Mouse (Mus musculus): Measurements from ENCODE around the gene Cmip. TPM values are rescaled to one million over a fixed set of nuclear protein-coding genes. Genes with fewer than 3 reads are reported as not detected.

The Cmip gene
- polyA plus RNA-seq, 1 experiment from 2014 or later = 112 TPM

DNA sequence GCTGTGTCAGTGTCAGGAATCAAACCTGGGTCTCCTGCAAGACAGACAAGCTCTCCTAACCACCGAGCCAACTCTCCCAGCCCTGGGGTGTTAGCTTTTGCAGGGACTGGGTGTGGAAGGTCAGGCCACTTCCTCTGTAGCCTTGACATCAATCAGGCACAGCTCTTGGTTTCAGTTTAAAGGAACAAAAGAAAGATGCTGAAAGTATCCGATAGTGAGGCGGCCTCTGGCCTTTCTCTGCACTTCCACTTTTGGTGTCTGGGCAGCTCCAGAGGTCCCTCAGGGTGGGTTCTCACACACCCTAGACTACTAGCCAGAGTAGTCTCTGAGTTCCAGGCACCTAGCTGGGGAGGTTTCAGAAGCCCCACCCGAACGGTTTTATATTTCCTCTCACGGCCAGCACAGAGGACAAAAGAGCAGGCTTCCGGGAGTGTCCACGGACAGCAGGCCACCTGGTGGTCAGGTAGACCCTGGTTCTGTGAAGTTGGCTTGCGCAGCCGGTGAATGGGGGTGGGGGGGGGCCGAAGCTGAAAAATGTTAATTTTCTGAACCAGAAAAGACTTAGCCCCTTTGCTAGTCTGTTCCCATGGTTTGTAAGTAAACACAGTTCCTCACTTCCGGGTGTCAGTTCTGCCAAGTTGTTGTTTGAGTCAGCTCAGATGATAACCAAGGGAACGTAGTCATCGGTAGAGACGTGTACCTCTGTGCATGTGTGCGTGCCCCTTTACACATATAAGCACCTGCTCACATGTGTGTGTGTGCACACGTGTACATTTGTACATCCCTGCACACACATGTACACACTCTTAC lies 25.5 kb downstream of the Cmip start:
- Histone ChIP-seq H3K27me3 (replicated peaks) (no peaks in the 10 kb centered on the region), H3K4me2 (replicated peaks) (no peak overlapping the region), H3K9ac (no peak overlapping the region), H3K27ac (no peak overlapping the region), H3K4me3 (no peak overlapping the region), H3K36me3 (peaks cover 13% of the 10 kb centered on the region), H3K4me1 (peaks cover 59% of the 10 kb centered on the region), H3K9me3 (no peaks in the 10 kb centered on the region)
- no peak for ATAC-seq (ENCODE audit: low FRiP score, low read depth)
- 64% methylated on average over 17 of the region's 17 CpGs for WGBS

DNA sequence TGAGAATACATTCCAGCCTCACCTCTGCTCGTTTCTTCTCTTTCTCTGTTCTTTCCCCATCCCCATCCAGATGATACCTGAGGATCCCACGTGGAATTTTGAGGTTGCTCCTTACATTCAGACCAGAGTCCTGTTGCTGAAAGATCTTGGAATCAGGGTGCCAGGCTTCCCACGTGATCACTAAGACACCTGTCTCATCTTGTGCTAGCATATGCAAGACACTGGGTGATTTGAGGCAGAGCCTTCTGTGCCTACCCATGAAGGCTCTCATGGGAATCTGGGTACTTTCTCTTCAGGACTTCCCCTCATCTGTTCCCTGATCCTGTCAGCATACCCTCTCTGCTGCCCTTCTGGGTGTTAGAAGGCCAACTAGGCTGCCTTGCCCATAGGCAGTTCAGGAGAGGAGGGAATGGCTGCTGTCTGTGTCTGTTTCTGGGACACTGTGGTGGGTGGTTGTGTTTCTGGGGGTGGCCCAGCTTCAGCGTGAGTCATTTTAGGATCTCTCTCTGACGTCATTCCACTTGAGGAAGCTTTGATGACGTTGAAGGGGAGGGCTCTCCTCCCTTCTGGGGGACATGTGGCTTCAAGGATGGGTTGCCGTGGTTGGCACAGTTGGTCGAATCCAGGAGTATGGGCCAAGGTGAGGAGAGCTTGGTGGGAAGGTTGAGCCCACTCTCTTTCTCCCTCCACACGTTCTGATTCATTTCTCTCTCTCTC lies 28.1 kb downstream of the Cmip start:
- Histone ChIP-seq H3K4me1 (peaks cover 45% of the 10 kb centered on the region), H3K27ac (no peak overlapping the region)

GRCm38 (mm10) chr8:117287966-117288365 lies 31.1 kb downstream of the Cmip start:
- Histone ChIP-seq H3K27me3 (replicated peaks) (no peaks in the 10 kb centered on the region), H3K4me2 (replicated peaks) (no peak overlapping the region), H3K4me3 (no peak overlapping the region), H3K27ac (no peak overlapping the region), H3K9ac (no peak overlapping the region), H3K36me3 (peaks cover 13% of the 10 kb centered on the region), H3K4me1 (peaks cover 49% of the 10 kb centered on the region), H3K9me3 (no peaks in the 10 kb centered on the region)
- no peak for ATAC-seq (ENCODE audit: low FRiP score, low read depth)
- 82% methylated on average over 8 of the region's 8 CpGs for WGBS

More for the DNA sequence above, 28.1 kb downstream of the Cmip start:
- H3K27me3 ChIP-seq (replicated peaks) = no peaks in the 10 kb centered on the region
- H3K9me3 ChIP-seq = no peaks in the 10 kb centered on the region
- H3K9ac ChIP-seq = no peak overlapping the region
- no peak overlapping the region for H3K4me3 ChIP-seq
- H3K4me2 ChIP-seq (replicated peaks) = no peak overlapping the region
- 91% methylated on average over 9 of the region's 9 CpGs for WGBS
- ATAC-seq (ENCODE audit: low FRiP score, low read depth) = no peak
- peaks cover 13% of the 10 kb centered on the region for H3K36me3 ChIP-seq

DNA sequence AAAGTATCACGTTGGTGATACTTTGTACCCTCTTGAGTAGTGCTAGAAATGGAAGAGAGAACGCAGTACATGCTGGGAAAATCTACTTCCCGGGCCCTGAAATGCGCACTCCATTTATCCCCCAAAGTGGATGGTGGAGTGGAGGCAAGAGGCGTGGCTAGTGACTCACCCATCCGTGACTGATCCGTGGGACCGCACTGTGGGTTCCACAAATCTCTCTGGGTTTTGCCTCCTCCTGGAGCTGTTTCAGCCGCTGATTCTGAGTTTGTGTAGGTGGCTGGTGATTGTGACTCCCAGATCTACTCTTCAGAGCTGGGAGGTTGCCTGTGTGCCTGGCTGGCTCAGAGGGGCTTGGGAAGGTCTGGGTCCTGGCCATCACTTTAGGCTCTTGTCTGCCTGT lies 32.2 kb downstream of the Cmip start:
- H3K9me3 ChIP-seq = no peaks in the 10 kb centered on the region
- no peak overlapping the region for H3K4me2 ChIP-seq (replicated peaks)
- WGBS = 80% methylated on average over 9 of the region's 9 CpGs
- H3K4me3 ChIP-seq = no peak overlapping the region
- H3K27me3 ChIP-seq (replicated peaks) = no peaks in the 10 kb centered on the region
- peaks cover 13% of the 10 kb centered on the region for H3K36me3 ChIP-seq
- no peak for ATAC-seq (ENCODE audit: low FRiP score, low read depth)
- peaks cover 48% of the 10 kb centered on the region for H3K4me1 ChIP-seq
- no peak overlapping the region for H3K9ac ChIP-seq
- H3K27ac ChIP-seq = no peak overlapping the region

DNA sequence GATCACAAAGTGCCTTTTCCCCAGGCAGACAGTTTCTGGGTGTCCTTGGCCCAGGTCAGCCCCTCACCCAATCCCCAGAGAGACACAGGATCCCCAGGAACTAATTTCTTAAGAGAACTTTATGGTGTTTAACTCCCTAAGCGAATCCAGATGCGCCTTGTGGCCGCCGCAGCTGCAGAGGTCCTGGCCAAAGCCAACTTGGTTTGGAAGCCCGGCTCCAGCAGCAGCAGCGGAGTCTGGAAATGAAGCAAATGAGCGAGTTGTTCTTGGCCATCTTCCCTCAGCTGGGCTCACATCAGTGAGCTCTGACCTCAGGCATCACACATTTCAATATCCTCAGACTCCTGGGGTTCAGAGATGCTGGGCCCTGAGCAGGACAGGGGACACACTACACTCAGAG lies 33.6 kb downstream of the Cmip start:
- no peaks in the 10 kb centered on the region for H3K27me3 ChIP-seq (replicated peaks)
- WGBS = 74% methylated on average over 7 of the region's 7 CpGs
- peaks cover 4% of the 10 kb centered on the region for H3K36me3 ChIP-seq
- H3K27ac ChIP-seq = no peak overlapping the region
- H3K9ac ChIP-seq = no peak overlapping the region
- H3K9me3 ChIP-seq = no peaks in the 10 kb centered on the region
- ATAC-seq (ENCODE audit: low FRiP score, low read depth) = no peak
- peaks cover 56% of the 10 kb centered on the region for H3K4me1 ChIP-seq
- H3K4me3 ChIP-seq = no peak overlapping the region
- H3K4me2 ChIP-seq (replicated peaks) = no peak overlapping the region

- H3K4me1 ChIP-seq = peaks cover 55% of the 10 kb centered on the region
- no peak overlapping the region for H3K27ac ChIP-seq
- peak; percentile 62; the same call in 1 of the 2 replicates for ATAC-seq (ENCODE audit: low FRiP score, low read depth)
Measured at GRCm38 (mm10) chr8:117292262-117292661, 35.4 kb downstream of the Cmip start.

DNA sequence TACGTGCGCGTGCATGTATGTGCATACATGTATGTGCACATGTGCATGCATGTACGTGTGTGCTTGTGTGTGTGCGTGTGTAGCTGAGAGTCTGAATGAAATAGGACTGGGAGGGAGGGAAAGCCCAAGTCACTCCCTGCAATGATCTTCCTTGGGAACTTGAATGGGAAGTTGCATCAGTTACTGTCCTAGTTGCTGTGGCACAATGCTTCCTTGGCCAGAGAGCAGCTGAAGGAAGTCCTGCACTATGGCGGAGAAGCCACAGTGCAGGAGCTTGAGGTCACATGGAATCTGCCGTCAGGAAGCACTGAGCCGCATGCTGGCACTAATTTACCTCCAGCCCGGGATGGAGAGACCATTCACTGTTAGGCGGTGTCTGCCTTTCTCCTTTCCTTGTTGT lies 37.9 kb downstream of the Cmip start:
- 76% methylated on average over 10 of the region's 10 CpGs for WGBS
- peaks cover 70% of the 10 kb centered on the region for H3K4me1 ChIP-seq
- H3K4me2 ChIP-seq (replicated peaks) = no peak overlapping the region
- no peak overlapping the region for H3K9ac ChIP-seq
- no peaks in the 10 kb centered on the region for H3K36me3 ChIP-seq
- no peak for ATAC-seq (ENCODE audit: low FRiP score, low read depth)
- H3K27me3 ChIP-seq (replicated peaks) = no peaks in the 10 kb centered on the region
- H3K4me3 ChIP-seq = no peak overlapping the region
- no peaks in the 10 kb centered on the region for H3K9me3 ChIP-seq
- H3K27ac ChIP-seq = no peak overlapping the region

More at GRCm38 (mm10) chr8:117292262-117292661, 35.4 kb downstream of the Cmip start:
- Histone ChIP-seq H3K4me2 (replicated peaks) (no peak overlapping the region), H3K36me3 (peaks cover under 1% of the 10 kb centered on the region; the same call in 1 of the 2 replicates), H3K9ac (no peak overlapping the region), H3K27me3 (replicated peaks) (no peaks in the 10 kb centered on the region), H3K4me3 (no peak overlapping the region), H3K9me3 (no peaks in the 10 kb centered on the region)
- 25% methylated on average over 8 of the region's 8 CpGs for WGBS

- no peak overlapping the region for H3K27ac ChIP-seq
Measured at GRCm38 (mm10) chr8:117297913-117298518, 41.2 kb downstream of the Cmip start.

GRCm38 (mm10) chr8:117299204-117299603 lies 42.3 kb downstream of the Cmip start:
- H3K4me2 ChIP-seq (replicated peaks) = no peak overlapping the region
- H3K9me3 ChIP-seq = no peaks in the 10 kb centered on the region
- H3K27ac ChIP-seq = no peak overlapping the region
- no peaks in the 10 kb centered on the region for H3K27me3 ChIP-seq (replicated peaks)
- no peak for ATAC-seq (ENCODE audit: low FRiP score, low read depth)
- no peak overlapping the region for H3K4me3 ChIP-seq
- H3K4me1 ChIP-seq = peaks cover 67% of the 10 kb centered on the region
- 0 out of 2 replicates have a peak overlapping the region, but pooled peaks have one; percentile 8 for H3K9ac ChIP-seq
- 86% methylated on average over 10 of the region's 10 CpGs for WGBS
- H3K36me3 ChIP-seq = no peaks in the 10 kb centered on the region

More at GRCm38 (mm10) chr8:117297913-117298518, 41.2 kb downstream of the Cmip start:
- Histone ChIP-seq H3K4me3 (no peak overlapping the region), H3K9ac (no peak overlapping the region), H3K27me3 (replicated peaks) (no peaks in the 10 kb centered on the region), H3K36me3 (no peaks in the 10 kb centered on the region), H3K9me3 (no peaks in the 10 kb centered on the region), H3K4me2 (replicated peaks) (no peak overlapping the region), H3K4me1 (peaks cover 67% of the 10 kb centered on the region)
- 74% methylated on average over 12 of the region's 12 CpGs for whole genome bisulfite sequencing
- no peak for ATAC-seq (ENCODE audit: low FRiP score, low read depth)

- H3K36me3 ChIP-seq = no peaks in the 10 kb centered on the region
- no peak for ATAC-seq (ENCODE audit: low FRiP score, low read depth)
- no peaks in the 10 kb centered on the region for H3K27me3 ChIP-seq (replicated peaks)
- no peak overlapping the region for H3K27ac ChIP-seq
- no peak overlapping the region for H3K9ac ChIP-seq
- H3K4me3 ChIP-seq = no peak overlapping the region
- no peaks in the 10 kb centered on the region for H3K9me3 ChIP-seq
- H3K4me2 ChIP-seq (replicated peaks) = no peak overlapping the region
- 51% methylated on average over 7 of the region's 7 CpGs for WGBS
- peaks cover 61% of the 10 kb centered on the region for H3K4me1 ChIP-seq
Measured at GRCm38 (mm10) chr8:117300188-117300587, 43.3 kb downstream of the Cmip start.

DNA sequence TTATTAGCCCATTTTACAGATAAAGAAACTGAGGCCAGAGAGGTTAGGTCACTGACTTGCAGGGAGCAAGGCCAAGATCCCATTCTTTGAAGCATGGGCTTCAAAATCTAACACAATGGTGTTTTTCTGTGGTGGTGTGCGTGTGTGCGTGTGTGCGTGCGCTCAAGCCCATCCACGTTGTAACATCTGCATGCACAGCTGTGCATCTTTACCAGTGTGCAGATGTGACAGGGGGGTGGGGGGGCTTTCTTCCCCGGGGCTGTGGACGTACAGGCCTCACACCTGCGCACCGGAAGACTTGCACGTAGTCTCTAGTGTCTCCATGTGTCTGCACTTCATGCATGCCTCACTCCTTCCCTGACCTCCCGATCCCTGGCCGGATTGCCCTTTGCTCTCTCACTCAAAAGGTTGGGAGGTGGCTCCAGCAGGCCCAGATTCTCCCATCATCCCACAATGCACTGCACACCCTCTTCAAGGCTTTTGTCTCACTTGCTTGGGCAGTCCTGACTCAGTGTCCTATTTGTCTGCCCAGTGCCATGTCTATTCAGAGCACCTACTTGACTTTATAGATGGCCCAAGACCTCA lies 44.7 kb downstream of the Cmip start:
- Histone ChIP-seq H3K36me3 (no peaks in the 10 kb centered on the region), H3K27ac (no peak overlapping the region), H3K9ac (no peak overlapping the region), H3K4me3 (no peak overlapping the region), H3K27me3 (replicated peaks) (no peaks in the 10 kb centered on the region), H3K9me3 (no peaks in the 10 kb centered on the region), H3K4me1 (peaks cover 65% of the 10 kb centered on the region), H3K4me2 (replicated peaks) (no peak overlapping the region)
- ATAC-seq (ENCODE audit: low FRiP score, low read depth) = no peak
- 87% methylated on average over 12 of the region's 12 CpGs for WGBS

GRCm38 (mm10) chr8:117302072-117302471 lies 45.2 kb downstream of the Cmip start:
- Histone ChIP-seq H3K9me3 (no peaks in the 10 kb centered on the region), H3K27ac (no peak overlapping the region), H3K4me1 (peaks cover 70% of the 10 kb centered on the region), H3K4me2 (replicated peaks) (no peak overlapping the region), H3K36me3 (no peaks in the 10 kb centered on the region), H3K9ac (no peak overlapping the region), H3K4me3 (no peak overlapping the region), H3K27me3 (replicated peaks) (no peaks in the 10 kb centered on the region)
- 76% methylated on average over 11 of the region's 11 CpGs for WGBS
- no peak for ATAC-seq (ENCODE audit: low FRiP score, low read depth)
